Mouse (Mus musculus): ENCODE results near the gene Foxo6. TPM values are rescaled to one million over a fixed set of nuclear protein-coding genes. Genes with fewer than 3 reads are reported as not detected.

The Foxo6 gene
- total RNA-seq, 2 experiments from 2014 or later, result 12.4 to 15.8 TPM

- intact Hi-C loops (cut with DNase I), result loop anchor here (1.0 to 5.0 kb wide), 3 partner anchors 40 to 80 kb away; no protein-coding TSS in a partner anchor
- peak in 1 of 2 experiments; percentile 9 for DNase-seq (ENCODE audit: low spot score in 2 of 2)
Measured at GRCm38 (mm10) chr4:120286761-120287241, 348 bp downstream of the Foxo6 start.

GRCm38 (mm10) chr4:120285730-120286129, 1.4 kb downstream of the Foxo6 start:
- no peak for DNase-seq (ENCODE audit: low spot score in 2 of 2)
- intact Hi-C loops (cut with DNase I), result loop anchor here (5.0 kb wide), 2 partner anchors 38 to 82 kb away; no protein-coding TSS in a partner anchor

GRCm38 (mm10) chr4:120285223-120285622, 1.9 kb downstream of the Foxo6 start:
- intact Hi-C loops (cut with DNase I), result loop anchor here (5.0 kb wide), 2 partner anchors 38 to 82 kb away; no protein-coding TSS in a partner anchor
- no peak for DNase-seq (ENCODE audit: low spot score in 2 of 2)

- no peak for DNase-seq (ENCODE audit: low spot score in 2 of 2)
- intact Hi-C loops (cut with DNase I), result no loop called here
Measured at GRCm38 (mm10) chr4:120284187-120284586, 3.0 kb downstream of the Foxo6 start.

- DNase-seq (ENCODE audit: low spot score in 2 of 2), result peak in 1 of 2 experiments; percentile 62
- intact Hi-C loops (cut with DNase I), result loop anchor here (2.0 kb wide), 1 partner anchor 22 kb away; no protein-coding TSS in a partner anchor
Measured at GRCm38 (mm10) chr4:120283141-120283540, 4.0 kb downstream of the Foxo6 start.

- intact Hi-C loops (cut with DNase I), result loop anchor here (2.0 kb wide), 1 partner anchor 22 kb away; no protein-coding TSS in a partner anchor
- peak; percentile 79 to 87 for DNase-seq (ENCODE audit: low spot score in 2 of 2)
Measured at GRCm38 (mm10) chr4:120282568-120283091, 4.5 kb downstream of the Foxo6 start.

- no peak for DNase-seq (ENCODE audit: low spot score in 2 of 2)
- intact Hi-C loops (cut with DNase I), result no loop called here
Measured at GRCm38 (mm10) chr4:120281011-120281410, 6.1 kb downstream of the Foxo6 start.

GRCm38 (mm10) chr4:120280432-120280831, 6.7 kb downstream of the Foxo6 start:
- peak in 1 of 2 experiments; percentile 65 for DNase-seq (ENCODE audit: low spot score in 2 of 2)

GRCm38 (mm10) chr4:120277255-120277928, 9.8 kb downstream of the Foxo6 start:
- no peak for DNase-seq (ENCODE audit: low spot score in 2 of 2)
- intact Hi-C loops (cut with DNase I), result no loop called here

More at GRCm38 (mm10) chr4:120280432-120280831, 6.7 kb downstream of the Foxo6 start:
- intact Hi-C loops (cut with DNase I), result no loop called here

GRCm38 (mm10) chr4:120275487-120275886, 11.7 kb downstream of the Foxo6 start:
- no peak for DNase-seq (ENCODE audit: low spot score in 2 of 2)
- intact Hi-C loops (cut with DNase I), result no loop called here

GRCm38 (mm10) chr4:120273594-120273993, 13.6 kb downstream of the Foxo6 start:
- no peak for DNase-seq (ENCODE audit: low spot score in 2 of 2)

GRCm38 (mm10) chr4:120271886-120272580, 15.1 kb downstream of the Foxo6 start:
- intact Hi-C loops (cut with DNase I), result no loop called here

More at GRCm38 (mm10) chr4:120273594-120273993, 13.6 kb downstream of the Foxo6 start:
- intact Hi-C loops (cut with DNase I), result no loop called here

GRCm38 (mm10) chr4:120271208-120271607, 15.9 kb downstream of the Foxo6 start:
- DNase-seq (ENCODE audit: low spot score in 2 of 2), result no peak
- intact Hi-C loops (cut with DNase I), result no loop called here

More at GRCm38 (mm10) chr4:120271886-120272580, 15.1 kb downstream of the Foxo6 start:
- DNase-seq (ENCODE audit: low spot score in 2 of 2), result peak in 1 of 2 experiments; percentile 51

GRCm38 (mm10) chr4:120270937-120271199, 16.3 kb downstream of the Foxo6 start:
- intact Hi-C loops (cut with DNase I), result no loop called here

GRCm38 (mm10) chr4:120270148-120270936, 16.8 kb downstream of the Foxo6 start:
- DNase-seq (ENCODE audit: low spot score in 2 of 2), result no peak
- intact Hi-C loops (cut with DNase I), result no loop called here

More at GRCm38 (mm10) chr4:120270937-120271199, 16.3 kb downstream of the Foxo6 start:
- no peak for DNase-seq (ENCODE audit: low spot score in 2 of 2)

GRCm38 (mm10) chr4:120269426-120269825, 17.7 kb downstream of the Foxo6 start:
- no peak for DNase-seq (ENCODE audit: low spot score in 2 of 2)

GRCm38 (mm10) chr4:120268214-120269061, 18.7 kb downstream of the Foxo6 start:
- intact Hi-C loops (cut with DNase I), result no loop called here

More at GRCm38 (mm10) chr4:120269426-120269825, 17.7 kb downstream of the Foxo6 start:
- intact Hi-C loops (cut with DNase I), result no loop called here

GRCm38 (mm10) chr4:120267683-120268082, 19.5 kb downstream of the Foxo6 start:
- intact Hi-C loops (cut with DNase I), result no loop called here
- DNase-seq (ENCODE audit: low spot score in 2 of 2), result no peak

More at GRCm38 (mm10) chr4:120268214-120269061, 18.7 kb downstream of the Foxo6 start:
- no peak for DNase-seq (ENCODE audit: low spot score in 2 of 2)
